Comparison of ENCODE assay signal across 8 mouse cellular contexts in genomic region chr9:37146603-37147358, GRCm38 (mm10). TPM values are rescaled to one million over a fixed set of nuclear protein-coding genes. Genes with fewer than 3 reads are reported as not detected.
A peak's percentile ranks its signal among the peaks of the same experiment; 100 is the strongest.
DNase-seq lines count a peak whose midpoint lies in the region; ATAC-seq and TF ChIP-seq lines count a peak whose summit lies in the region.

No protein-coding gene starts in this region.

- ATAC-seq in forebrain, postnatal 0 days, result peak; percentile 93
- peak; percentile 72 for ATAC-seq in liver, embryonic 14.5 days (ENCODE audit: insufficient read depth)
- peak; percentile 92 for ATAC-seq in neural tube, embryonic 13.5 days (ENCODE audit: low read depth)

- no peaks in the 10 kb centered on the region for H3K27me3 ChIP-seq in forebrain, postnatal 0 days (ENCODE audit: insufficient read depth, low read length)
- peaks cover 54% of the 10 kb centered on the region for H3K27me3 ChIP-seq in liver, embryonic 14.5 days (ENCODE audit: control insufficient read depth, insufficient read depth, low read length)
- H3K27me3 ChIP-seq in neural tube, embryonic 13.5 days, result no peaks in the 10 kb centered on the region

- no peak for TF ChIP-seq EP300 in liver, embryonic 14.5 days (IDR thresholded peaks at IDR 0.05; ENCODE audit: low read depth)

- TF ChIP-seq CTCF in forebrain, postnatal 0 days (IDR thresholded peaks at IDR 0.05; ENCODE audit: low read depth), result no peak
- no peak for TF ChIP-seq CTCF in liver, embryonic 14.5 days (IDR thresholded peaks at IDR 0.05; ENCODE audit: low read depth)

- peak overlapping the region; percentile 96 for H3K9ac ChIP-seq in forebrain, postnatal 0 days
- no peak overlapping the region for H3K9ac ChIP-seq in liver, embryonic 14.5 days (replicated peaks)
- peak overlapping the region; percentile 96 for H3K9ac ChIP-seq in neural tube, embryonic 13.5 days

- peaks cover 16% of the 10 kb centered on the region for H3K4me1 ChIP-seq in forebrain, postnatal 0 days (ENCODE audit: insufficient read depth)
- H3K4me1 ChIP-seq in liver, embryonic 14.5 days (replicated peaks; ENCODE audit: control insufficient read depth in 2 of 2, insufficient read depth in 2 of 2, low read length in 1 of 2), result no peaks in the 10 kb centered on the region; a peak in 1 of 4 replicates
- peaks cover 41% of the 10 kb centered on the region for H3K4me1 ChIP-seq in neural tube, embryonic 13.5 days (replicated peaks)

- DNase-seq in Muller cell, postnatal 12 days (ENCODE audit: inconsistent ontology term), result peak; percentile 94
- peak; percentile 79 to 85 for DNase-seq in cerebellum, adult 18-20 months
- DNase-seq in forebrain, postnatal 0 days, result peak; percentile 93
- DNase-seq in heart, postnatal 25 days (ENCODE audit: low spot score), result peak; percentile 58
- DNase-seq in kidney, postnatal 4 days, result peak; percentile 74 to 84
- no peak for DNase-seq in liver, embryonic 14.5 days (ENCODE audit: low read depth in 3 of 3, low spot score in 3 of 3)
- DNase-seq in urinary bladder, postnatal 14 days (ENCODE audit: low spot score), result peak; percentile 71

- WGBS in forebrain, postnatal 0 days, result 2% methylated on average over 67 of the region's 75 CpGs
- WGBS in liver, embryonic 14.5 days (ENCODE audit: insufficient replicate concordance), result under 1% methylated on average over 71 of the region's 75 CpGs
- under 1% methylated on average over 70 of the region's 75 CpGs for WGBS in neural tube, embryonic 13.5 days

- H3K36me3 ChIP-seq in forebrain, postnatal 0 days (ENCODE audit: insufficient read depth), result no peaks in the 10 kb centered on the region
- no peaks in the 10 kb centered on the region for H3K36me3 ChIP-seq in liver, embryonic 14.5 days (replicated peaks; ENCODE audit: control insufficient read depth, insufficient read depth, low read depth)
- H3K36me3 ChIP-seq in neural tube, embryonic 13.5 days, result no peaks in the 10 kb centered on the region

- H3K4me2 ChIP-seq in forebrain, postnatal 0 days (ENCODE audit: low read depth), result peak overlapping the region; percentile 81
- peak overlapping the region; percentile 55 for H3K4me2 ChIP-seq in liver, embryonic 14.5 days (ENCODE audit: low read depth)
- H3K4me2 ChIP-seq in neural tube, embryonic 13.5 days, result peak overlapping the region; percentile 81

- peak overlapping the region; percentile 92 for H3K4me3 ChIP-seq in forebrain, postnatal 0 days (ENCODE audit: low read depth, low read length)
- H3K4me3 ChIP-seq in liver, embryonic 14.5 days (ENCODE audit: insufficient read depth in 1 of 2, low read depth in 2 of 2, low read length in 2 of 2), result peak overlapping the region; percentile 34 to 46
- H3K4me3 ChIP-seq in neural tube, embryonic 13.5 days, result peak overlapping the region; percentile 93

- intact Hi-C loops in heart, postnatal 25 days (cut with DNase I), result loop anchor here (1.0 to 5.0 kb wide), 6 partner anchors 22 to 254 kb away; no protein-coding TSS in a partner anchor

- no peaks in the 10 kb centered on the region for H3K9me3 ChIP-seq in forebrain, postnatal 0 days (ENCODE audit: low read length)
- no peaks in the 10 kb centered on the region for H3K9me3 ChIP-seq in liver, embryonic 14.5 days (ENCODE audit: control insufficient read depth, low read length)
- no peaks in the 10 kb centered on the region for H3K9me3 ChIP-seq in neural tube, embryonic 13.5 days

- H3K27ac ChIP-seq in forebrain, postnatal 0 days (ENCODE audit: low read depth, low read length), result peak overlapping the region; percentile 99
- no peak overlapping the region for H3K27ac ChIP-seq in liver, embryonic 14.5 days
- H3K27ac ChIP-seq in neural tube, embryonic 13.5 days (replicated peaks), result peak overlapping the region; percentile 100

RNA-seq across cellular contexts. Expression of gene Pknox2, which starts 0.4 kb away (rescaled TPM):
- 20.9 and 26.1 TPM in 2 replicates for total RNA-seq in forebrain, postnatal 0 days (2014; rRNA removed)
- 26.3 and 27.9 TPM in 2 replicates for polyA plus RNA-seq in forebrain, postnatal 0 days (2015; fragmentation: Nextera tagmentation; extraction: Ambion mirVana)
- 1 to 10 TPM; 6.3 to 8.3 TPM for total RNA-seq in heart, postnatal 25 days (2021)
- polyA plus RNA-seq in liver, embryonic 14.5 days (2012; rRNA removed), result 0.16 and 0.18 TPM in 2 replicates
- 0.08 TPM in 1 of 2 replicates, not detected in the other for polyA plus RNA-seq in liver, embryonic 14.5 days (2014; fragmentation: Nextera tagmentation; extraction: Ambion mirVana)
- 59.2 and 65.0 TPM in 2 replicates for polyA plus RNA-seq in neural tube, embryonic 13.5 days (2015; fragmentation: Nextera tagmentation; extraction: Ambion mirVana)

Comparison
In these comparisons a context has a peak if more than half of its experiments do, and no peak if none do; other contexts are left out.
1. DNase-seq: peak in Muller cell, postnatal 12 days (single experiment), cerebellum, adult 18-20 months (2 of 2), forebrain, postnatal 0 days (single experiment), heart, postnatal 25 days (single experiment), kidney, postnatal 4 days (2 of 2) and urinary bladder, postnatal 14 days (single experiment); none in liver, embryonic 14.5 days (0 of 3).
2. H3K4me3 ChIP-seq: peak in every context shown above with its lines; median percentile 93 in neural tube, embryonic 13.5 days; 92 in forebrain, postnatal 0 days; 40 in liver, embryonic 14.5 days.
3. RNA of gene Pknox2, which starts 0.4 kb away (polyA plus RNA-seq): 59.2 to 65.0 TPM in neural tube, embryonic 13.5 days and 26.3 to 27.9 TPM in forebrain, postnatal 0 days; 0.08 to 0.18 TPM in liver, embryonic 14.5 days; every median in the first group is over 10 times any median in the second.
4. Peak in every context shown above with its lines, with median percentiles within 50 percentile points of each other: ATAC-seq and H3K4me2 ChIP-seq.